25 mouse cellular contexts compared by ENCODE assay signal in the genomic region with DNA sequence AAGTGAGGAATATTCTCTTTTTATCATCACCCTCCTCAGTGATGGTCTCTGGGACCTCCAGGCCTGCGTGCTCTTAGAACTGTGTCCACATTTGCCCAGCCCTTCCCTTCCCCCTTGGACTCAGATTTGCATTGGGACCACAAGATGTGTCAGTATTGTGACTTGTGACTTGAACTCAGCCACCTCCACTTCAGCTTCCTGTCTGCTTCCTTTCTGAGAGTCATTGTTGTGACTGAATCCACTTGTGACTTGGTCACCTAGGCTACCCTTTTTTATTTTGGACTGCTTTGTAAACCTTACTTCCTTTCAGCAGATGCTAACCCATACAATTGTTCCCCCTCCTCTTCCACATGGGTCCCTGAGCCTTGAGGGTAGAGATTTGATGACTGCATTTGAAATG. TPM values are rescaled to one million over a fixed set of nuclear protein-coding genes. Genes with fewer than 3 reads are reported as not detected.
DNase-seq lines count a peak whose midpoint lies in the region; ATAC-seq lines count a peak whose summit lies in the region.
"Had no signal": no experiment of that assay in that cellular context is flagged by ENCODE, and none has a peak within 500 bp of the region (broad histone marks: within the 10 kb centered on the region; RNA-seq: fewer than 3 reads in every experiment).

No protein-coding gene starts in this region.

- H3K4me3 ChIP-seq in midbrain, embryonic 11.5 days (ENCODE audit: low read depth, low read length), result no peak overlapping the region
- no peak overlapping the region for H3K4me3 ChIP-seq in midbrain, embryonic 15.5 days
- H3K4me3 ChIP-seq in heart, embryonic 10.5 days, result no peak overlapping the region
- H3K4me3 ChIP-seq: forebrain, embryonic 15.5 days; hindbrain, embryonic 13.5 days; intestine, embryonic 15.5 days; limb, embryonic 13.5 days; myocyte had no signal

- H3K9ac ChIP-seq in midbrain, embryonic 11.5 days (ENCODE audit: low read length), result no peak overlapping the region
- H3K9ac ChIP-seq in midbrain, embryonic 15.5 days, result no peak overlapping the region
- H3K9ac ChIP-seq: forebrain, embryonic 15.5 days; hindbrain, embryonic 13.5 days; intestine, embryonic 15.5 days; limb, embryonic 13.5 days; liver, embryonic 14.5 days had no signal

- no peaks in the 10 kb centered on the region for H3K9me3 ChIP-seq in midbrain, embryonic 11.5 days (ENCODE audit: control insufficient read depth, low read length)
- no peaks in the 10 kb centered on the region for H3K9me3 ChIP-seq in midbrain, embryonic 15.5 days
- H3K9me3 ChIP-seq in heart, embryonic 10.5 days, result no peaks in the 10 kb centered on the region
- H3K9me3 ChIP-seq: forebrain, embryonic 15.5 days; hindbrain, embryonic 13.5 days; intestine, embryonic 15.5 days; limb, embryonic 13.5 days had no signal

- H3K4me1 ChIP-seq in midbrain, embryonic 11.5 days (ENCODE audit: control insufficient read depth, insufficient read depth, low read length), result peaks cover 3% of the 10 kb centered on the region
- peaks cover 19% of the 10 kb centered on the region for H3K4me1 ChIP-seq in midbrain, embryonic 15.5 days
- peaks cover 18% of the 10 kb centered on the region for H3K4me1 ChIP-seq in heart, embryonic 10.5 days

- WGBS in midbrain, embryonic 11.5 days, result 92% methylated on average over 1 of the region's 1 CpGs
- WGBS in midbrain, embryonic 15.5 days, result 98% methylated on average over 1 of the region's 1 CpGs
- WGBS in heart, embryonic 10.5 days, result 87% methylated on average over 1 of the region's 1 CpGs

- H3K27me3 ChIP-seq in midbrain, embryonic 11.5 days (ENCODE audit: control insufficient read depth, insufficient read depth, low read length), result no peaks in the 10 kb centered on the region
- H3K27me3 ChIP-seq in midbrain, embryonic 15.5 days (replicated peaks), result no peaks in the 10 kb centered on the region
- H3K27me3 ChIP-seq in splenic B cell, adult 2 months (ENCODE audit: control insufficient read depth, insufficient read depth, low read length, poor library complexity, severe bottlenecking), result no peaks in the 10 kb centered on the region
- no peaks in the 10 kb centered on the region for H3K27me3 ChIP-seq in heart, embryonic 10.5 days (ENCODE audit: insufficient read depth, poor library complexity, severe bottlenecking)
- H3K27me3 ChIP-seq: forebrain, embryonic 15.5 days; intestine, embryonic 15.5 days; limb, embryonic 13.5 days had no signal

- no peak overlapping the region for H3K4me2 ChIP-seq in midbrain, embryonic 11.5 days
- no peak overlapping the region for H3K4me2 ChIP-seq in midbrain, embryonic 15.5 days
- H3K4me2 ChIP-seq: forebrain, embryonic 15.5 days; heart, embryonic 11.5 days; hindbrain, embryonic 13.5 days; intestine, embryonic 15.5 days; limb, embryonic 13.5 days had no signal

- H3K36me3 ChIP-seq in midbrain, embryonic 11.5 days (ENCODE audit: control insufficient read depth, insufficient read depth, low read length), result peaks cover 16% of the 10 kb centered on the region
- peaks cover 23% of the 10 kb centered on the region for H3K36me3 ChIP-seq in midbrain, embryonic 15.5 days (replicated peaks)
- peaks cover 4% of the 10 kb centered on the region; the same call in 1 of the 2 replicates for H3K36me3 ChIP-seq in splenic B cell, adult 2 months (ENCODE audit: control insufficient read depth, insufficient read depth, low read length, poor library complexity, severe bottlenecking)
- peaks cover 44% of the 10 kb centered on the region for H3K36me3 ChIP-seq in heart, embryonic 10.5 days

- no peak overlapping the region for H3K27ac ChIP-seq in midbrain, embryonic 11.5 days (ENCODE audit: low read depth, low read length)
- no peak overlapping the region for H3K27ac ChIP-seq in midbrain, embryonic 15.5 days
- H3K27ac ChIP-seq in heart, embryonic 10.5 days, result no peak overlapping the region
- H3K27ac ChIP-seq: forebrain, embryonic 15.5 days; hindbrain, embryonic 13.5 days; intestine, embryonic 15.5 days; limb, embryonic 13.5 days; liver, embryonic 14.5 days had no signal

- peak; percentile 33 for DNase-seq in midbrain, embryonic 11.5 days (ENCODE audit: low spot score, missing footprints)
- peak; percentile 81 for DNase-seq in splenic B cell, adult 2 months (ENCODE audit: low read depth, low spot score)
- DNase-seq in layer of hippocampus, adult 9-10 months (ENCODE audit: low spot score), result no peak
- no peak for DNase-seq in heart, embryonic 10.5 days (ENCODE audit: low spot score)
- DNase-seq: adrenal gland, postnatal 10 days; cerebellum, adult 11-12 months; cerebellum, postnatal 14 days; gastrocnemius, postnatal 36 days; heart, postnatal 14 days; kidney, postnatal 36 days; midbrain, embryonic 14.5 days; right cerebral cortex, adult 18-20 months; thymus, postnatal 4 days had no signal

- no peak for ATAC-seq in midbrain, embryonic 11.5 days (ENCODE audit: low FRiP score)
- ATAC-seq in midbrain, embryonic 15.5 days (replicated peaks), result no peak
- peak; percentile 38 for ATAC-seq in CD4-positive, CD25-positive, alpha-beta regulatory T cell, adult 4 months
- ATAC-seq in hematopoietic stem cell, adult 5-6 weeks (replicated peaks in 1 of 2; ENCODE audit: insufficient read depth in 1 of 2, low FRiP score in 2 of 2, low TSS enrichment in 1 of 2, low read depth in 1 of 2, poor library complexity in 2 of 2, severe bottlenecking in 2 of 2), result peak; percentile 65 to 68
- ATAC-seq: forebrain, embryonic 15.5 days; intestine, embryonic 15.5 days had no signal

RNA-seq across cellular contexts. Expression of a gene that starts 2.8 kb away (rescaled TPM):
- 29.3 and 30.1 TPM in 2 replicates for polyA plus RNA-seq in midbrain, embryonic 11.5 days (2014; fragmentation: Nextera tagmentation; extraction: Ambion mirVana)
- 29.8 and 33.3 TPM in 2 replicates for polyA plus RNA-seq in midbrain, embryonic 15.5 days (2015; fragmentation: Nextera tagmentation; extraction: Ambion mirVana)
- polyA plus RNA-seq in CD4-positive, CD25-positive, alpha-beta regulatory T cell, adult 4 months (2017; shearing (Covaris generic)), result 1 to 10 TPM; 6.3 to 9.7 TPM
- 29.1 and 31.3 TPM in 2 replicates for total RNA-seq in hematopoietic stem cell, adult 5-6 weeks (2017)
- polyA plus RNA-seq in heart, embryonic 10.5 days (2016; fragmentation: Nextera tagmentation; extraction: Ambion mirVana), result 16.5 and 23.5 TPM in 2 replicates

RNA-seq across cellular contexts. Expression of a gene that starts 50.3 kb away (rescaled TPM):
- polyA plus RNA-seq in midbrain, embryonic 11.5 days (2014; fragmentation: Nextera tagmentation; extraction: Ambion mirVana), result 0.11 TPM in 1 of 2 replicates, not detected in the other
- polyA plus RNA-seq in midbrain, embryonic 15.5 days (2015; fragmentation: Nextera tagmentation; extraction: Ambion mirVana), result 0.22 and 0.68 TPM in 2 replicates
- polyA plus RNA-seq in CD4-positive, CD25-positive, alpha-beta regulatory T cell, adult 4 months (2017; shearing (Covaris generic)), result not detected
- not detected in 2 replicates for total RNA-seq in hematopoietic stem cell, adult 5-6 weeks (2017)
- polyA plus RNA-seq in heart, embryonic 10.5 days (2016; fragmentation: Nextera tagmentation; extraction: Ambion mirVana), result 0.06 and 0.10 TPM in 2 replicates
- total RNA-seq: adrenal gland, postnatal 10 days; gastrocnemius, postnatal 36 days; heart, postnatal 14 days had no signal
- polyA plus RNA-seq: embryonic facial prominence, embryonic 14.5 days; heart, embryonic 11.5 days; limb, embryonic 13.5 days; liver, embryonic 14.5 days; myocyte had no signal

RNA-seq across cellular contexts. Expression of a gene that starts 51.4 kb away (rescaled TPM):
- polyA plus RNA-seq in midbrain, embryonic 11.5 days (2014; fragmentation: Nextera tagmentation; extraction: Ambion mirVana), result 0.19 and 0.59 TPM in 2 replicates
- 2.5 and 2.8 TPM in 2 replicates for polyA plus RNA-seq in midbrain, embryonic 15.5 days (2015; fragmentation: Nextera tagmentation; extraction: Ambion mirVana)
- not detected for polyA plus RNA-seq in CD4-positive, CD25-positive, alpha-beta regulatory T cell, adult 4 months (2017; shearing (Covaris generic))
- total RNA-seq in hematopoietic stem cell, adult 5-6 weeks (2017), result not detected in 2 replicates
- 0.06 and 0.24 TPM in 2 replicates for polyA plus RNA-seq in heart, embryonic 10.5 days (2016; fragmentation: Nextera tagmentation; extraction: Ambion mirVana)
- total RNA-seq: gastrocnemius, postnatal 36 days; heart, postnatal 14 days had no signal
- polyA plus RNA-seq: heart, embryonic 11.5 days; kidney, embryonic 14.5 days; liver, embryonic 14.5 days; myocyte had no signal

Comparison
In these comparisons a context has a peak if more than half of its experiments do, and no peak if none do; other contexts are left out.
1. ATAC-seq: peak in CD4-positive, CD25-positive, alpha-beta regulatory T cell, adult 4 months (single experiment) and hematopoietic stem cell, adult 5-6 weeks (2 of 2); none in midbrain, embryonic 11.5 days (single experiment) and midbrain, embryonic 15.5 days (single experiment).
2. DNase-seq: peak in midbrain, embryonic 11.5 days (single experiment) and splenic B cell, adult 2 months (single experiment); none in layer of hippocampus, adult 9-10 months (single experiment) and heart, embryonic 10.5 days (single experiment).